Comparison of ENCODE assay signal across 16 mouse cellular contexts in genomic region chr7:124573666-124574065, GRCm38 (mm10).
DNase-seq lines count a peak whose midpoint lies in the region.
"Had no signal": no experiment of that assay in that cellular context is flagged by ENCODE, and none has a peak within 500 bp of the region (broad histone marks: within the 10 kb centered on the region; RNA-seq: fewer than 3 reads in every experiment).

No protein-coding gene starts in this region.

- intact Hi-C loops in heart, postnatal 36 days (cut with DNase I), result no loop called here
- intact Hi-C loops in left cerebral cortex, postnatal 10 days (cut with DNase I), result no loop called here

- peak; percentile 38 for DNase-seq in adrenal gland, adult 2 months
- DNase-seq in adrenal gland, postnatal 14 days, result no peak
- peak; percentile 56 for DNase-seq in heart, adult 11 months
- no peak for DNase-seq in heart, postnatal 36 days
- DNase-seq in ovary, postnatal 36 days (ENCODE audit: low spot score), result peak; percentile 10
- no peak for DNase-seq in left cerebral cortex, postnatal 10 days (ENCODE audit: extremely low spot score in 1 of 2, low spot score in 2 of 2)
- no peak for DNase-seq in kidney, postnatal 36 days
- DNase-seq: B cell, adult 2 months; cerebellum, adult 11-12 months; cerebellum, adult 8-10 months; cerebellum, postnatal 10 days; cerebellum, postnatal 36 days; embryo, embryonic 11 days; gastrocnemius, postnatal 25 days; heart, adult 2 months; heart, postnatal 14 days had no signal

Comparison
In these comparisons a context has a peak if more than half of its experiments do, and no peak if none do; other contexts are left out.
1. DNase-seq: peak in adrenal gland, adult 2 months (single experiment), heart, adult 11 months (single experiment) and ovary, postnatal 36 days (single experiment); none in adrenal gland, postnatal 14 days (single experiment), heart, postnatal 36 days (0 of 2), left cerebral cortex, postnatal 10 days (0 of 2) and kidney, postnatal 36 days (0 of 2).